Mouse (Mus musculus) left cerebral cortex, postnatal 36 days (tissue): Measurements from ENCODE around the gene Cebpa. TPM values are rescaled to one million over a fixed set of nuclear protein-coding genes. Genes with fewer than 3 reads are reported as not detected.

Experiments
- DNase-seq, 2 experiments: peaks; one replicate each; pipeline ENCODE4 v3.0.0; 2021 to 2022; ENCODE audit warnings: low spot score in 2 of 2, mixed read lengths in 1 of 2
- intact Hi-C: fragments of 180-260 bp; cut with DNase I; formaldehyde crosslinking; loops from one replicate; pipeline ENCODE4 v1.15.1; 2025
- total RNA-seq, 2 experiments: library from RNA; stranded (reverse); gene quantifications; 2 replicates each; pipeline ENCODE4 v1.2.3; 2021

Cebpa gene
- total RNA-seq, 2 experiments from 2014 or later: 9.3 to 11.0 TPM

DNA sequence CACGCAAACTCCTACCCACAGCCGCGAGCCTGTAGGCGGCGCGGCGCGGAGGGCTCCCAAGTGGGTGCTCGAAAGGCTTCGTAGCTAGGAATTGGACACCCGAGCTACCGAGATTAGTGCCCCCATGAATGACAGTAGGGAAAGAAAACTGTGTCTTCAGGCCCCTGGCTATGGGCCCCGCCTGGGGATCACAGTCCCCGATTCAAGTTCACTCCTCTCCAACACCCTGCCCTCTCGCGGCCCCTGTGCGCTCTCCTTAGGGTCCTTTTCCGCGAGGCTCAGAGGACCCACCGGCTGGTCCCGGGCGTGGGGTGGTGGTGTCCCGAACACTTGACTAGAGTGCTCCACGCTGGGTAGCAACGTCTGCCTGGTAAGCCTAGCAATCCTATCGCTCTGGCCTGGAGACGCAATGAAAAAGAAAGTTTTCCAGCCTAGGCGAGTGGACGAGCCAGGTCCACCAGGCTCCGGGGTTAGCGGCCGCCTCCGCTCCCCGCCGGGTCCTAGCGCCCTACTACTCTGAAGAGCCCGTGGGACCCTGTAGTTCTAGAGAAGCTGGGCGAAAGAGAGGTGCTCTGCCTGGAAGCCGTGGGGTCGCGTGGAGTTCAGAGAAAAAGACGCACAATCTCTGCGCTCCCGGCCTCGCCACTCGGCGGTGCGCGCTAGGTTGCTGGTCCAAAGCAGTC is 853 bp upstream of the Cebpa start:
- peak; percentile 71 to 77 for DNase-seq
- intact Hi-C loops: loop anchor here (2.0 kb wide), 2 partner anchors 51 to 61 kb away; partner anchors contain the start of gene Cebpg

DNA sequence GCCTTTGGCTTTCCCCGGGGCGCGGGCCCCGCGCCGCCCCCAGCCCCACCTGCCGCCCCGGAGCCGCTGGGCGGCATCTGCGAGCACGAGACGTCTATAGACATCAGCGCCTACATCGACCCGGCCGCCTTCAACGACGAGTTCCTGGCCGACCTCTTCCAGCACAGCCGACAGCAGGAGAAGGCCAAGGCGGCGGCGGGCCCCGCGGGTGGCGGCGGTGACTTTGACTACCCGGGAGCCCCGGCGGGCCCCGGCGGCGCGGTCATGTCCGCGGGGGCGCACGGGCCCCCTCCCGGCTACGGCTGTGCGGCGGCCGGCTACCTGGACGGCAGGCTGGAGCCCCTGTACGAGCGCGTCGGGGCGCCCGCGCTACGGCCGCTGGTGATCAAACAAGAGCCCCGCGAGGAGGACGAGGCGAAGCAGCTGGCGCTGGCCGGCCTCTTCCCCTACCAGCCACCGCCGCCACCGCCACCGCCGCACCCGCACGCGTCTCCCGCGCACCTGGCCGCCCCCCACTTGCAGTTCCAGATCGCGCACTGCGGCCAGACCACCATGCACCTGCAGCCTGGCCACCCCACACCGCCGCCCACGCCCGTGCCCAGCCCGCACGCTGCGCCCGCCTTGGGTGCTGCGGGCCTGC is 533 bp downstream of the Cebpa start:
- intact Hi-C loops: loop anchor here (1.0 to 2.0 kb wide), 3 partner anchors 49 to 93 kb away; partner anchors contain the start of gene Cebpg
- peak; percentile 43 to 49 for DNase-seq

DNA sequence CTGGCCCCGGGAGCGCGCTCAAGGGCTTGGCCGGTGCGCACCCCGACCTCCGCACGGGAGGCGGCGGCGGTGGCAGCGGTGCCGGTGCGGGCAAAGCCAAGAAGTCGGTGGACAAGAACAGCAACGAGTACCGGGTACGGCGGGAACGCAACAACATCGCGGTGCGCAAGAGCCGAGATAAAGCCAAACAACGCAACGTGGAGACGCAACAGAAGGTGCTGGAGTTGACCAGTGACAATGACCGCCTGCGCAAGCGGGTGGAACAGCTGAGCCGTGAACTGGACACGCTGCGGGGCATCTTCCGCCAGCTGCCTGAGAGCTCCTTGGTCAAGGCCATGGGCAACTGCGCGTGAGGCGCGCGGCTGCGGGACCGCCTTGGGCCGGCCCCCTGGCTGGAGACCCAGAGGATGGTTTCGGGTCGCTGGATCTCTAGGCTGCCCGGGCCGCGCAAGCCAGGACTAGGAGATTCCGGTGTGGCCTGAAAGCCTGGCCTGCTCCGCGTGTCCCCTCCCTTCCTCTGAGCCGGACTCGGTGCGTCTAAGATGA is 1.1 kb downstream of the Cebpa start:
- peak; percentile 33 to 38 for DNase-seq
- intact Hi-C loops: no loop called here

DNA sequence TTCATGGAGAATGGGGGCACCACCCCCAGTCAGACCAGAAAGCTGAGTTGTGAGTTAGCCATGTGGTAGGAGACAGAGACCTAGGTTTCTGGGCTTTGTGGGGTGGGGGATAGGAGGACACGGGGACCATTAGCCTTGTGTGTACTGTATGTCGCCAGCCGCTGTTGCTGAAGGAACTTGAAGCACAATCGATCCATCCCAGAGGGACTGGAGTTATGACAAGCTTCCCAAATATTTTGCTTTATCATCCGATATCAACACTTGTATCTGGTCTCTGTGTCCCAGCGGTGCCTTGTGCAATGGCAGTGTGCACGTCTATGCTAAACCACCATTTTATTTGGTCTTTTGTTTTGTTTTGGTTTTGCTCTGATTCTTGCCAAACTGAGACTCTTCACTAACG is 2.1 kb downstream of the Cebpa start:
- intact Hi-C loops: no loop called here
- no peak for DNase-seq

- intact Hi-C loops: no loop called here
- DNase-seq: no peak
Measured at GRCm38 (mm10) chr7:35122401-35123320, 3.6 kb downstream of the Cebpa start.

GRCm38 (mm10) chr7:35123431-35123953 is 4.4 kb downstream of the Cebpa start:
- intact Hi-C loops: no loop called here
- DNase-seq: no peak

DNA sequence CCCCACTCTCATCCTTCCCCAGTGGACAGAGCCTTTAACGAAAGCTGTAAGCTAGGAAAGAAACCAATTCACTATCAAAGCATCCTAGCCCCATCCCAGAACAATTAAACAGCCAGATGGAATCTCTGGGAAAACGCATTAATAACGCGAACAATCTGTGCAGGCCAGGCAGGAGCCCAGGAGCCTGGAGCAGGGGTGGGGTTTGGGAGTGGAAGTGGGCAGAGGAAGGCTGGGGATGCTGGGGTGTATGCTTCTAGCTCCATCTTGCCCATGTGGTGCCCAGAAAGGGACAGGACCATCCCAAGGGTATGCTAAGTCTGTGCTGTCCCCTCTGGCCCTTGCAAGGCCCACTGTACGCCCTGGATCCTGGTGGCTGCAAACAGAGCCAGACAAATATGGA is 5.1 kb downstream of the Cebpa start:
- no peak for DNase-seq

GRCm38 (mm10) chr7:35124745-35125144 is 5.7 kb downstream of the Cebpa start:
- intact Hi-C loops: no loop called here
- no peak for DNase-seq

More for the DNA sequence above, 5.1 kb downstream of the Cebpa start:
- intact Hi-C loops: no loop called here

DNA sequence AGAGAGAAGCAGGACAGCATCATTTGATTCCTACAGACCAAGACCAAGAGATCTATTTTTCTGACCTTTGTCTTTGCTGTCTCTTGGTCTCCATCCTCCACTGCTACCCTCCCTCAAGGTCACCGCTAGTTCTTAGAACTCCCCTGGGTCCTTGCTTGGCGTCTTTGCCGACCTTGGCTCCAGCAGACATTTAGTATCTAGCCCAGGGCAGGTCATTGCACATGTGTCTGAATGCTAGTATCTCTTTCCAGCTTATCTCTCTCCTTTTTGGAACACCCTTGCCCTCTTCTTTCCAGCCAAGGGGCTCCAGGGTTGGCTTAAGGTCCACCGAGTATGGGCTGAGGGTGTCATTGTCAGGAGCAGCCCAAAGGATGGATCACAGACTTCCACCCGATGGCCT is 6.9 kb downstream of the Cebpa start:
- intact Hi-C loops: no loop called here
- DNase-seq: no peak

DNA sequence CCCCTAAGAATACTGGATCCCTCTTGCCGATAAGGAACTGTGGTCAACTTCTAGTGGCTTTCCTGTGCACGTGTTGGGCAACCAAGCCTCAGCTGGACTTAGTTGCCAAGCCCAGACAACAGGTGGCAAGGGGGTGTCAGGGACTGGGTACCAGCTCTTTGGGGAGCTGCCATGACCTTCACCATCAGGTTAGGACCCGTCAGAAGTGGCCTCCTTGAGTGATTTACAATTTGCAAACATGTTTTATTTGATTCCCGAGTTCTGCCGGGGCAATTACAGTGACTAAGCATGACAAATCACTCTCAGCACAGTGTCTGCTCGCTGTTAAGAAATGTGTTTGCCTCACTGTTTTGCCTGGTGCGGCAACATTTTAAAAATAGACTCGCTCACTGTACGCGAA is 7.9 kb downstream of the Cebpa start:
- DNase-seq: no peak
- intact Hi-C loops: no loop called here

GRCm38 (mm10) chr7:35127721-35128120 is 8.6 kb downstream of the Cebpa start:
- DNase-seq: no peak
- intact Hi-C loops: no loop called here

DNA sequence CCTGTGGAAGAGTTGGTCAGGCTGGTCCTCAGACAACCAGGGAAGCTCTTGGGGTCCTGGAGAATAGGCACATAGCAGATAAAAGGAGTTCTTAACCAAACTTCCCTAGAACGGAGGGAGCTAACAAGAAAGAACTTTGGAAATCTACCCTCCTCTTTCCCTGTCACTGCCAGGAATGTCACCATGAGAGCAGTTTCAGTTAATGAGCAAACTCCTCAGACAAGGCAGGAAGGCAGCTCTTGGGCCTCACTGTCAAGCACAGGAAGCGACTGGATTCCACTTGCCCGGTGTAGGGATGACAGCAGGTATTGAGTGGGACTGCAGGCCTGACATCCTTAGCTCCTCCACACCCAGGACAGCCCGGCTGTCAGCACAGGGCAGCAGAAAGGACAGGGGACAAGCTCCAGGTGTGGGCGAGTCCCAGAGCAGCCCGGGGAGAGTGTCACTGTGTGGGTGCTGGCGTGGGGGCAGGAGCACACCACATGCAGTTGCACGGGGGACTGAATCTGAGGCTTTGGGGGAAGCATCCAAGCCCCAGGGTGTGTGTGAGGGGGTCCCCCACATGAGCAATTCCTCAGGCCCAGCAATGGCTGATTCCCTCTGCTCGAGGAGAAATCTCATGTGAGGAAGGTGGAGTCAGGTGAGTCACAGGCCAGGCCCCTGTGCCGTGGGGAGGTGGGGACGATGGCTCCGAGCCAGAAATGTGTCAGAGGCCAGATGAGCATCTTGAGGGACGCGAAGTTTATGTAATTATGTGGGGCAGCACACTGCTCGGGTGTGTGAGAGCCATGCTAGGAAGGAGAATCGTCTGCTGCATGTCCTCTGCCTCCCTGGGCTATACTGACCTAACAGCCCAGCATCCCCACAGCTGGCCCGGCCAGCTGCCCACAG is 9.8 kb downstream of the Cebpa start:
- no peak for DNase-seq
- intact Hi-C loops: no loop called here

GRCm38 (mm10) chr7:35130059-35130738 is 11.1 kb downstream of the Cebpa start:
- intact Hi-C loops: no loop called here
- DNase-seq: no peak

DNA sequence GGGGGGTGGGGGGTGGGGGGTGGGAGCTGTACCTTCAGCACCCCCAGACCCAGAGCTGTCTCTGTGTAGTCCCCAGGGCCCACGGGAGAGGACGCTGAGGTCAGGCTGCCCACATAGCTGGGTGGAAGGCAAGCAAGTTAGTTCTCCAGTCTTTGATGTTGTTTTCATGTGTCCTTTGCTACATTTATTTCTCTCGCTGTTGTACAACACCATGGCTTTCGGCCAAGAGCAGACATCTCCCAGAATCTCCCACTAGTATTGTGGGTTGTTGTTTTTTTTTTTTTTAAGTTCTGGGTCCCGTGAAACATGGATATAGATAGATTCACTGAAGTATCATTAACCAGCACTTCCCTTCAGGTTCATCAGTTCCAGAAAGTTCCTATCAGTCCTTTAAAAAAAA is 11.8 kb downstream of the Cebpa start:
- no peak for DNase-seq
- intact Hi-C loops: no loop called here

DNA sequence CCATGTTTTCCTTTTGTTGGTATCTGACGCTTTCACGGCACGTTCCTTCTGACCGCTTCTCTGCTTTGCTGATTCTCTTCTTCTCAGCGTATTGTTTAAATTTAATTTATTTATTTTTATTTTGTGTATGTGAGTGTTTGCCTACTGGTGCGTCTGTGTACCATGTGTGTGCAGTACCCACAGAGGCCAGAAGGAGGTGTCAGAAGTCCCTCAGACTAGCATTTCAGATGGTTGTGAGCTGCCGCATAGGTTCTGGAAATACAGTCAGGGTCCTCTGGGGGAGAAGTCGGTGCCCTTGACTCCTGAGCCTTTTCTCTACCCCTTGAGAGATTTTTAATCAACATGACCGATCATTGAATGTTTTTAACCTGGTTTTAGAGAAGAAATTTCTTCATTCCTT is 12.5 kb downstream of the Cebpa start:
- intact Hi-C loops: no loop called here
- DNase-seq: no peak

DNA sequence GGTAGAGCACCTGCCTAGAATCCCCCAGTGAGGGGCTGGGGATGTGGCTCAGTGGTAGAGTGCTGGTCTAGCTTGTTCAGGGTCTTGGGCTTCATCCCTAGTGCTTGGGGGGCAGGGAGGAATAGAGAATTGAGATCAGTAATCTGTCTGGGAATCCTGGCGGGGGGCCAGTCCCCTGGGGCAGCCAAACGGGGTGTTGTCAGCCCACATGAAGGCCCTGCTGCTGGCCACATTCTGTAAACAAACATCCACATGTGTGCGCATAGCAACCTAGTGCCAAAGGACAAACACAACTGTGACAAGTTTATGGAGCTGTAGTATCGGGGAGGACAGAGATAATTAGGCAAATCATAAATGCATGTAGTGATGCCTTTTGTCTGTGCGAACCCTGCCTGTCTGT is 15.5 kb downstream of the Cebpa start:
- no peak for DNase-seq
- intact Hi-C loops: no loop called here

- intact Hi-C loops: no loop called here
Measured at GRCm38 (mm10) chr7:35137524-35137923, 18.4 kb downstream of the Cebpa start.

DNA sequence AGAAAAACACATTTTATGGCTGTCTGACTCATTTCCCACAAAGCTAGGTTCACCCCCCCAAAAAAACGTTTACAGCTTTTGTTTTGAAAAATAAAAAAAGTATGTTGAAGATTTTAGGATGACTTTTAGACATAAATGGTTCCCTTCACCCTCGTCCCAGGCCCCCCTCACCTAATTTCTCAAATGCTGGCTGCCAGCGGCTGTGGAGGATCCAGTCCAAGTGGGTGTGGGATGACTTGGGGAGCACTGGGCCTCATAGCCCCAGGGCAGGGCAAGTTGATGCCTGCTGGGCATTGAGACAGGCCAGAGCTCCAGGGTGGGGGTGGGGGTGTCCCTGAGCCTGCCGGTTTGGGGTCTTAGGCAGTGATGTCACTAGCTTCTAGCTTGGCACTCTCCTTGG is 19.4 kb downstream of the Cebpa start:
- intact Hi-C loops: no loop called here
- no peak for DNase-seq

More at GRCm38 (mm10) chr7:35137524-35137923, 18.4 kb downstream of the Cebpa start:
- no peak for DNase-seq
